Mouse (Mus musculus) ES-Bruce4 (cell line): Measurements from ENCODE around the gene Astn2. TPM values are rescaled to one million over a fixed set of nuclear protein-coding genes. Genes with fewer than 3 reads are reported as not detected.

Source experiments
- H3K27ac ChIP-seq: 2 replicates; pipeline ENCODE4 v1.5.1; 2012; ENCODE audit warnings: low read length, inconsistent platforms; ENCODE audit not compliant: insufficient read depth
- H3K27me3 ChIP-seq: 2 replicates; pipeline ENCODE4 v1.6.1; 2012; ENCODE audit warnings: mild to moderate bottlenecking, low read length, inconsistent platforms; ENCODE audit not compliant: control insufficient read depth, poor library complexity, insufficient read depth, severe bottlenecking
- H3K36me3 ChIP-seq: 2 replicates; pipeline ENCODE4 v1.6.1; 2012; ENCODE audit warnings: inconsistent platforms, mild to moderate bottlenecking, low read length, moderate library complexity; ENCODE audit not compliant: control insufficient read depth, poor library complexity, insufficient read depth, severe bottlenecking
- H3K4me1 ChIP-seq: one replicate; pipeline ENCODE4 v1.8.1; 2011; ENCODE audit warnings: low read length; ENCODE audit not compliant: control insufficient read depth, insufficient read depth
- H3K4me3 ChIP-seq: 2 replicates; pipeline ENCODE4 v1.5.1; 2011; ENCODE audit warnings: low read depth, mild to moderate bottlenecking, low read length
- H3K9ac ChIP-seq: 2 replicates; pipeline ENCODE4 v1.6.1; 2012; ENCODE audit warnings: low read depth, mild to moderate bottlenecking, inconsistent platforms; ENCODE audit not compliant: poor library complexity, severe bottlenecking
- H3K9me3 ChIP-seq: replicated peaks from 2 replicates; pipeline ENCODE4 v1.6.1; 2012; ENCODE audit warnings: mild to moderate bottlenecking, low read length, inconsistent platforms; ENCODE audit not compliant: control insufficient read depth, poor library complexity, insufficient read depth, severe bottlenecking
- CTCF ChIP-seq: IDR thresholded peaks from one replicate; pipeline ENCODE4 v1.8.1; 2011; ENCODE audit warnings: low read depth, low read length
- EP300 ChIP-seq: IDR thresholded peaks from 2 replicates; pipeline ENCODE4 v1.6.1; 2011; ENCODE audit warnings: low read depth, low read length; ENCODE audit not compliant: insufficient read depth
- POLR2A ChIP-seq: IDR thresholded peaks from one replicate; pipeline ENCODE4 v1.8.1; 2011; ENCODE audit warnings: low read length; ENCODE audit not compliant: insufficient read depth
- polyA plus RNA-seq: library from polyadenylated mRNA; stranded (reverse); fragments of >200 nt; gene quantifications from 2 replicates; pipeline ENCODE4 v1.2.4, GENCODE M21; 2011; ENCODE audit warnings: low read depth; ENCODE audit not compliant: missing spikeins, insufficient read depth, insufficient read length

The Astn2 gene
- polyA plus RNA-seq, 1 experiment = not detected

DNA sequence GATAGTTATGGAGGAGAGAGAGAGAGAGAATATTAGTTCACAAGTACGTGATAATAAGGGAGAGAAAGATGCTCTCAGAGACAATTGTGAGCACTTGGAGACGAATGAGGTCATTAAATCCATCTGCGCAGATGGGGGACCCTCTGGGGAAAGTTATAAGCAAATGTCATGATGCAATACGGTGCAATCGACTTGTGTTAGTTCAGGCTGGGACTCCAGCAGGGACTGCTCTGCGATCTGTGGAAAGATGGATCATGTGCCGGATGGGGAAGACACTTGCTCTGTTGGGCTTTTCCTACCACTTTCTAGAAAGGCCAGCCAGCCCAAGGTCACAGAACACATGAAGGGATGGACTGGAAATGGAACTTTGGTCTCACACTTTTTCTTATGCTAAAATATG is 1053.9 kb downstream of the Astn2 start:
- H3K4me1 ChIP-seq = no peaks in the 10 kb centered on the region
- H3K27ac ChIP-seq = no peak overlapping the region
- H3K36me3 ChIP-seq = no peaks in the 10 kb centered on the region
- H3K4me3 ChIP-seq = no peak overlapping the region
- TF ChIP-seq CTCF (no peak), EP300 (no peak), POLR2A (no peak)
- H3K9me3 ChIP-seq = no peaks in the 10 kb centered on the region
- H3K27me3 ChIP-seq = no peaks in the 10 kb centered on the region
- no peak overlapping the region for H3K9ac ChIP-seq

DNA sequence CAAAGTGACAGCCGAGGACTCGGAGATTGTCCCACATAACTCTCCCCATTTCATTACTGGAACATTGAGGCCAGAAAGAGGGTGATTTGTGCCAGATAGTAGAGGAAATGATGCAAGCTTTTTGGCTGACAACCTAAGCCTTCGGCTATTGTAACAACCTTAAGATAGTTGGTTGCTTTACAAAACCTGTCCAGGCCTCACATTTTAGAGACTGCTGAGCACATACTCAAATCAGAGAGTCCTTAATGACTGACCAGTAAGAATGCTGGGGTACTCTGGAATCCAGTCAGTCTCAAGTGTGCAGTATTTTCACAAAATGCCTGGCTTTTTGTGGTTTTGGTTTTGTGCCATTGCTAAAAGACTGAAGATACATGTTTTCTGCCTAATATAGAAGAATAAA is 1062.6 kb downstream of the Astn2 start:
- H3K36me3 ChIP-seq = no peaks in the 10 kb centered on the region
- no peak for TF ChIP-seq POLR2A
- TF ChIP-seq CTCF = no peak
- no peak for TF ChIP-seq EP300
- no peak overlapping the region for H3K9ac ChIP-seq
- no peaks in the 10 kb centered on the region for H3K27me3 ChIP-seq
- H3K4me1 ChIP-seq = no peaks in the 10 kb centered on the region
- H3K27ac ChIP-seq = no peak overlapping the region
- H3K9me3 ChIP-seq = 0 out of 2 replicates have a peak, but pooled peaks cover 2% of the 10 kb centered on the region
- no peak overlapping the region for H3K4me3 ChIP-seq

DNA sequence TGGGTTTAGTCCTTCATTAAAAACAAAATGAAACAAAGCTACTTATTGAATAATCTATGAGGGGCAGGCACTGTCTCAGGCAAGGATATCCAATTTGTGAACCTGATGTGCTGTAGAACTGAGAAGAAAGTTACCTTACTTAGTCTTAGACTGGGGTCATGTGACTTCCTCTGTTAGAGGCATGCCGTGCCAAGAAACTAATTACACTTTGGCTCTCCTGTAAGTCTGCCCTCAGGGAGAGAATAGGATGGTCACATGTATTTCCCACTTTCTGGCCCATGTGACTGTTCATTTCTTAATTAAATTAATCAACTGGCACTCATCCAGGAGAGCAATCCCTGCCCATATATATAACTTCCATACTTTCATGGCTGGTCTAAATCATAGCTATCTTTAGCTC is 1070.7 kb downstream of the Astn2 start:
- H3K9me3 ChIP-seq = no peaks in the 10 kb centered on the region
- no peak overlapping the region for H3K4me3 ChIP-seq
- no peaks in the 10 kb centered on the region for H3K4me1 ChIP-seq
- no peak overlapping the region for H3K27ac ChIP-seq
- TF ChIP-seq POLR2A = no peak
- no peak for TF ChIP-seq EP300
- TF ChIP-seq CTCF = no peak
- H3K36me3 ChIP-seq = no peaks in the 10 kb centered on the region
- no peak overlapping the region for H3K9ac ChIP-seq
- H3K27me3 ChIP-seq = no peaks in the 10 kb centered on the region
